Mouse (Mus musculus) lung, embryonic 14.5 days (tissue): ENCODE data around the gene Gm20388. TPM values are rescaled to one million over a fixed set of nuclear protein-coding genes. Genes with fewer than 3 reads are reported as not detected.

Experiments
- ATAC-seq: fragments of 200-750 bp; cut with Nextera tagmentation; 2 replicates; pipeline ENCODE4 v1.8.0; 2017; ENCODE audit warnings: mild to moderate bottlenecking, moderate TSS enrichment, moderate library complexity; ENCODE audit not compliant: insufficient read depth
- DNase-seq: peaks from one replicate; pipeline ENCODE4 v3.0.0-alpha.2; 2015
- H3K27ac ChIP-seq: fragments of 300-500 bp; sonication (generic); 2 replicates; pipeline ENCODE4 v1.5.1; 2014; ENCODE audit warnings: low read depth, mild to moderate bottlenecking, moderate library complexity
- H3K27me3 ChIP-seq: fragments of 300-500 bp; sonication (generic); 2 replicates; pipeline ENCODE4 v1.6.1; 2014; ENCODE audit warnings: low read length, control low read depth; ENCODE audit not compliant: insufficient read depth
- H3K36me3 ChIP-seq: fragments of 300-500 bp; sonication (generic); 2 replicates; pipeline ENCODE4 v1.6.1; 2014; ENCODE audit warnings: control low read depth; ENCODE audit not compliant: insufficient read depth
- H3K4me1 ChIP-seq: fragments of 300-500 bp; sonication (generic); 2 replicates; pipeline ENCODE4 v1.6.1; 2014; ENCODE audit warnings: antibody characterized with exemption, control low read depth; ENCODE audit not compliant: insufficient read depth
- H3K4me2 ChIP-seq: fragments of 300-500 bp; sonication (generic); 2 replicates; pipeline ENCODE4 v1.6.1; 2014; ENCODE audit warnings: mild to moderate bottlenecking
- H3K4me3 ChIP-seq: fragments of 300-500 bp; sonication (generic); 2 replicates; pipeline ENCODE4 v1.5.1; 2014; ENCODE audit warnings: low read depth, low read length
- H3K9ac ChIP-seq: fragments of 300-500 bp; sonication (generic); 2 replicates; pipeline ENCODE4 v1.6.1; 2014
- H3K9me3 ChIP-seq: fragments of 300-500 bp; sonication (generic); 2 replicates; pipeline ENCODE4 v1.6.1; 2016; ENCODE audit warnings: low read depth, low read length, control low read depth
- CTCF ChIP-seq: IDR thresholded peaks from 2 replicates; pipeline ENCODE4 v1.5.1; 2016; ENCODE audit warnings: antibody characterized with exemption, low read depth
- WGBS: fragments of 180-500 bp; shearing (Covaris S2); extraction: QIAGEN DNeasy Blood & Tissue Kit; methylation state at CpG from one replicate; pipeline ENCODE4 v1.1.7; 2014; 5-methylcytosine and 5-hydroxymethylcytosine counted together
- polyA plus RNA-seq: library from polyadenylated mRNA; unstranded; fragments of >200 nt; fragmentation: Nextera tagmentation; extraction: Ambion mirVana; gene quantifications from 2 replicates; pipeline ENCODE4 v1.2.1, GENCODE M21; 2014

The Gm20388 gene
- polyA plus RNA-seq, 1 experiment from 2014 or later = not detected

- H3K27ac ChIP-seq = no peak overlapping the region
- H3K36me3 ChIP-seq = no peaks in the 10 kb centered on the region
- DNase-seq (no peak), ATAC-seq (no peak)
- H3K9ac ChIP-seq = no peak overlapping the region
- H3K4me3 ChIP-seq = no peak overlapping the region
- no peaks in the 10 kb centered on the region for H3K9me3 ChIP-seq
- WGBS = 66% methylated on average over 15 of the region's 15 CpGs
- peaks cover 28% of the 10 kb centered on the region for H3K27me3 ChIP-seq
- H3K4me1 ChIP-seq = peaks cover 21% of the 10 kb centered on the region
- no peak overlapping the region for H3K4me2 ChIP-seq
- no peak for TF ChIP-seq CTCF
These were observed 828.9 kb downstream of the Gm20388 start for GRCm38 (mm10) chr8:120739526-120739925.

- Histone ChIP-seq H3K36me3 (no peaks in the 10 kb centered on the region), H3K9ac (no peak overlapping the region), H3K4me2 (no peak overlapping the region), H3K27ac (no peak overlapping the region), H3K9me3 (no peaks in the 10 kb centered on the region), H3K4me1 (peaks cover 20% of the 10 kb centered on the region), H3K4me3 (no peak overlapping the region), H3K27me3 (peaks cover 18% of the 10 kb centered on the region)
- no peak for ATAC-seq
- no peak for TF ChIP-seq CTCF
- no peak for DNase-seq
- 42% methylated on average over 2 of the region's 2 CpGs for WGBS
These were observed 829.9 kb downstream of the Gm20388 start for GRCm38 (mm10) chr8:120740579-120740978.

GRCm38 (mm10) chr8:120741001-120741400 lies 830.4 kb downstream of the Gm20388 start:
- H3K4me2 ChIP-seq = no peak overlapping the region
- H3K36me3 ChIP-seq = no peaks in the 10 kb centered on the region
- DNase-seq = no peak
- WGBS = 75% methylated on average over 17 of the region's 17 CpGs
- no peaks in the 10 kb centered on the region for H3K9me3 ChIP-seq
- no peak overlapping the region for H3K27ac ChIP-seq
- H3K27me3 ChIP-seq = peaks cover 14% of the 10 kb centered on the region; the same call in 1 of the 2 replicates
- H3K4me3 ChIP-seq = no peak overlapping the region
- ATAC-seq = no peak
- no peak overlapping the region for H3K9ac ChIP-seq
- peaks cover 17% of the 10 kb centered on the region for H3K4me1 ChIP-seq
- no peak for TF ChIP-seq CTCF

- peaks cover 17% of the 10 kb centered on the region for H3K4me1 ChIP-seq
- H3K9me3 ChIP-seq = no peaks in the 10 kb centered on the region
- no peaks in the 10 kb centered on the region for H3K36me3 ChIP-seq
- DNase-seq = no peak
- no peak for ATAC-seq
- TF ChIP-seq CTCF = no peak
- H3K9ac ChIP-seq = no peak overlapping the region
- no peak overlapping the region for H3K4me3 ChIP-seq
- 88% methylated on average over 15 of the region's 15 CpGs for WGBS
- no peak overlapping the region for H3K4me2 ChIP-seq
- no peak overlapping the region for H3K27ac ChIP-seq
- H3K27me3 ChIP-seq = 0 out of 2 replicates have a peak, but pooled peaks cover 10% of the 10 kb centered on the region
These were observed 831.3 kb downstream of the Gm20388 start for GRCm38 (mm10) chr8:120741815-120742530.

- no peak for TF ChIP-seq CTCF
- 22% methylated on average over 12 of the region's 12 CpGs for WGBS
- Histone ChIP-seq H3K4me3 (no peak overlapping the region), H3K9me3 (no peaks in the 10 kb centered on the region), H3K36me3 (no peaks in the 10 kb centered on the region), H3K27ac (peak overlapping the region; percentile 87), H3K9ac (no peak overlapping the region), H3K27me3 (no peaks in the 10 kb centered on the region), H3K4me1 (peaks cover 17% of the 10 kb centered on the region), H3K4me2 (peak overlapping the region; percentile 10; the same call in 1 of the 2 replicates)
- ATAC-seq (peak; percentile 51), DNase-seq (peak; percentile 80)
These were observed 832.7 kb downstream of the Gm20388 start for GRCm38 (mm10) chr8:120743149-120743897.

GRCm38 (mm10) chr8:120743898-120744290 lies 833.3 kb downstream of the Gm20388 start:
- DNase-seq (peak; percentile 63), ATAC-seq (peak; percentile 60)
- WGBS = 31% methylated on average over 4 of the region's 4 CpGs
- Histone ChIP-seq H3K4me3 (no peak overlapping the region), H3K4me1 (peaks cover 17% of the 10 kb centered on the region), H3K27ac (peak overlapping the region; percentile 87), H3K36me3 (no peaks in the 10 kb centered on the region), H3K9me3 (no peaks in the 10 kb centered on the region), H3K4me2 (peak overlapping the region; percentile 10; the same call in 1 of the 2 replicates), H3K9ac (no peak overlapping the region), H3K27me3 (no peaks in the 10 kb centered on the region)
- no peak for TF ChIP-seq CTCF

GRCm38 (mm10) chr8:120744448-120744847 lies 833.8 kb downstream of the Gm20388 start:
- 68% methylated on average over 5 of the region's 5 CpGs for WGBS

More at GRCm38 (mm10) chr8:120744448-120744847, 833.8 kb downstream of the Gm20388 start:
- H3K27ac ChIP-seq = peak overlapping the region; percentile 87
- no peak for TF ChIP-seq CTCF
- DNase-seq = no peak
- H3K36me3 ChIP-seq = no peaks in the 10 kb centered on the region
- H3K4me3 ChIP-seq = no peak overlapping the region
- ATAC-seq = 0 out of 2 replicates have a peak, but pooled peaks have one; percentile 3
- H3K27me3 ChIP-seq = no peaks in the 10 kb centered on the region
- H3K9me3 ChIP-seq = no peaks in the 10 kb centered on the region
- peaks cover 17% of the 10 kb centered on the region for H3K4me1 ChIP-seq
- no peak overlapping the region for H3K9ac ChIP-seq
- no peak overlapping the region for H3K4me2 ChIP-seq
